Mouse (Mus musculus) MEL (cell line): Measurements from ENCODE around the gene AC170998.1. TPM values are rescaled to one million over a fixed set of nuclear protein-coding genes. Genes with fewer than 3 reads are reported as not detected.

Experiments
- DNase-seq: peaks from one replicate; pipeline ENCODE4 v3.0.0; 2011; ENCODE audit warnings: low read depth, low spot score
- H3K27ac ChIP-seq: 2 replicates; pipeline ENCODE4 v1.5.1; 2012; ENCODE audit warnings: low read depth, mild to moderate bottlenecking, control low read depth, low read length, moderate library complexity; ENCODE audit not compliant: control insufficient read depth
- H3K27me3 ChIP-seq, 2 experiments: fragments of 150-350 bp in 1 of 2; sonication (generic) in 1 of 2; 2 replicates each; pipeline ENCODE4 v1.6.1; 2012; ENCODE audit warnings: low read length in 2 of 2, mild to moderate bottlenecking in 2 of 2, improper control_type of control experiment in 1 of 2, moderate library complexity in 1 of 2; ENCODE audit not compliant: insufficient read depth in 2 of 2, control insufficient read depth in 1 of 2
- H3K36me3 ChIP-seq, 2 experiments: 2 replicates each; pipeline ENCODE4 v1.6.1; 2012 to 2014; ENCODE audit warnings: low read length in 2 of 2, improper control_type of control experiment in 1 of 2, inconsistent platforms in 1 of 2, mild to moderate bottlenecking in 1 of 2; ENCODE audit not compliant: insufficient read depth in 2 of 2, control insufficient read depth in 1 of 2
- H3K4me1 ChIP-seq, 2 experiments: fragments of 150-350 bp in 1 of 2; sonication (generic) in 1 of 2; 2 replicates each; pipeline ENCODE4 v1.6.1; 2012; ENCODE audit warnings: low read length in 2 of 2, improper control_type of control experiment in 1 of 2, mild to moderate bottlenecking in 1 of 2; ENCODE audit not compliant: insufficient read depth in 2 of 2, control insufficient read depth in 1 of 2
- H3K4me3 ChIP-seq, 2 experiments: fragments of 150-350 bp in 1 of 2; sonication (generic) in 1 of 2; 2 replicates each; pipeline ENCODE4 v1.5.1; 2012; ENCODE audit warnings: low read depth in 2 of 2, low read length in 2 of 2, mild to moderate bottlenecking in 2 of 2, moderate library complexity in 2 of 2, control low read depth in 1 of 2, improper control_type of control experiment in 1 of 2; ENCODE audit not compliant: control insufficient read depth in 1 of 2, insufficient read depth in 1 of 2
- H3K79me2 ChIP-seq: 2 replicates; pipeline ENCODE4 v1.6.1; 2012; ENCODE audit warnings: mild to moderate bottlenecking, low read length, moderate library complexity; ENCODE audit not compliant: control insufficient read depth, poor library complexity, insufficient read depth
- H3K9ac ChIP-seq: 2 replicates; pipeline ENCODE4 v1.6.1; 2012; ENCODE audit warnings: low read depth, mild to moderate bottlenecking, control low read depth, low read length, moderate library complexity; ENCODE audit not compliant: control insufficient read depth, poor library complexity, severe bottlenecking
- H3K9me3 ChIP-seq: fragments of 150-350 bp; sonication (generic); replicated peaks from 2 replicates; pipeline ENCODE4 v1.6.1; 2012; ENCODE audit warnings: mild to moderate bottlenecking, low read length, improper control_type of control experiment, moderate library complexity; ENCODE audit not compliant: insufficient read depth
- CHD1 ChIP-seq: IDR thresholded peaks from 2 replicates; pipeline ENCODE4 v1.6.1; 2012; ENCODE audit warnings: low read depth, mild to moderate bottlenecking, inconsistent platforms, low read length, improper control_type of control experiment
- CHD2 ChIP-seq: IDR thresholded peaks from 2 replicates; pipeline ENCODE4 v1.6.1; 2011; ENCODE audit warnings: low read length, improper control_type of control experiment
- CTCF ChIP-seq, 3 experiments: IDR thresholded peaks in 2 of 3; conservative IDR thresholded peaks in 1 of 3; 2 replicates each; pipeline ENCODE4 v1.5.1; 2011 to 2012; ENCODE audit warnings: low read length in 3 of 3, low read depth in 2 of 3, mild to moderate bottlenecking in 2 of 3, improper control_type of control experiment in 1 of 3, inconsistent platforms in 1 of 3, mixed read lengths in 1 of 3, moderate library complexity in 1 of 3; ENCODE audit not compliant: control insufficient read depth in 1 of 3, insufficient read depth in 1 of 3, poor library complexity in 1 of 3, severe bottlenecking in 1 of 3
- ELF1 ChIP-seq: IDR thresholded peaks from 2 replicates; pipeline ENCODE4 v1.6.1; 2014; ENCODE audit warnings: low read depth, mild to moderate bottlenecking, inconsistent platforms, low read length, improper control_type of control experiment, moderate library complexity
- GABPA ChIP-seq: IDR thresholded peaks from 2 replicates; pipeline ENCODE4 v1.6.1; 2012; ENCODE audit warnings: low read depth, mild to moderate bottlenecking, inconsistent platforms, low read length, improper control_type of control experiment, moderate library complexity
- HCFC1 ChIP-seq: IDR thresholded peaks from 2 replicates; pipeline ENCODE4 v1.6.1; 2012; ENCODE audit warnings: low read depth, mild to moderate bottlenecking, inconsistent platforms, low read length, improper control_type of control experiment, moderate library complexity
- JUND ChIP-seq: IDR thresholded peaks from 2 replicates; pipeline ENCODE4 v1.6.1; 2011; ENCODE audit warnings: low read depth, mild to moderate bottlenecking, improper control_type of control experiment, low read length
- MAX ChIP-seq: IDR thresholded peaks from 2 replicates; pipeline ENCODE4 v1.6.1; 2011; ENCODE audit warnings: low read length, improper control_type of control experiment
- MXI1 ChIP-seq: IDR thresholded peaks from 2 replicates; pipeline ENCODE4 v1.6.1; 2011; ENCODE audit warnings: mild to moderate bottlenecking, low read depth, low read length, improper control_type of control experiment
- MYB ChIP-seq: IDR thresholded peaks from 2 replicates; pipeline ENCODE4 v1.6.1; 2011; ENCODE audit warnings: mild to moderate bottlenecking, low read depth, low read length, improper control_type of control experiment
- MYC ChIP-seq: IDR thresholded peaks from 2 replicates; pipeline ENCODE4 v1.6.1; 2011; ENCODE audit warnings: low read depth, mild to moderate bottlenecking, low read length, improper control_type of control experiment, moderate library complexity
- NELFE ChIP-seq: IDR thresholded peaks from 2 replicates; pipeline ENCODE4 v1.6.1; 2011; ENCODE audit warnings: low read depth, low read length, improper control_type of control experiment
- NRF1 ChIP-seq: IDR thresholded peaks from 2 replicates; pipeline ENCODE4 v1.6.1; 2014; ENCODE audit warnings: low read depth, mild to moderate bottlenecking, inconsistent platforms, low read length, improper control_type of control experiment, moderate library complexity; ENCODE audit not compliant: poor library complexity, insufficient read depth, severe bottlenecking
- POLR2AphosphoS2 ChIP-seq: IDR thresholded peaks from 2 replicates; pipeline ENCODE4 v1.6.1; 2011; ENCODE audit warnings: low read length, improper control_type of control experiment
- RAD21 ChIP-seq: IDR thresholded peaks from 2 replicates; pipeline ENCODE4 v1.6.1; 2011; ENCODE audit warnings: mild to moderate bottlenecking, low read depth, low read length, improper control_type of control experiment
- RCOR1 ChIP-seq: IDR thresholded peaks from 2 replicates; pipeline ENCODE4 v1.6.1; 2012; ENCODE audit warnings: low read depth, mild to moderate bottlenecking, inconsistent platforms, low read length, improper control_type of control experiment
- TAL1 ChIP-seq: IDR thresholded peaks from 2 replicates; pipeline ENCODE4 v1.6.1; 2012; ENCODE audit warnings: mild to moderate bottlenecking, inconsistent platforms, low read length, moderate library complexity, mixed read lengths
- TCF12 ChIP-seq: IDR thresholded peaks from 2 replicates; pipeline ENCODE4 v1.6.1; 2014; ENCODE audit warnings: low read depth, mild to moderate bottlenecking, inconsistent platforms, low read length, improper control_type of control experiment, moderate library complexity
- USF1 ChIP-seq: IDR thresholded peaks from 2 replicates; pipeline ENCODE4 v1.6.1; 2014; ENCODE audit warnings: low read depth, mild to moderate bottlenecking, inconsistent platforms, low read length, improper control_type of control experiment, moderate library complexity
- ZC3H11A ChIP-seq: IDR thresholded peaks from 2 replicates; pipeline ENCODE4 v1.6.1; 2012; ENCODE audit warnings: low read depth, mild to moderate bottlenecking, inconsistent platforms, low read length, improper control_type of control experiment
- ZKSCAN1 ChIP-seq: IDR thresholded peaks from 2 replicates; pipeline ENCODE4 v1.6.1; 2012; ENCODE audit warnings: low read depth, mild to moderate bottlenecking, inconsistent platforms, low read length, improper control_type of control experiment, moderate library complexity
- polyA plus RNA-seq, 2 experiments: library from polyadenylated mRNA; stranded (reverse) in 1 of 2; unstranded in 1 of 2; fragments of >175 nt in 1 of 2; fragments of >200 nt in 1 of 2; gene quantifications; 2 replicates each; pipeline versions ENCODE4 v1.2.1 to v1.2.4; 2012; ENCODE audit warnings: low replicate concordance in 2 of 2, low read depth in 1 of 2; ENCODE audit not compliant: insufficient read length in 2 of 2, insufficient read depth in 1 of 2, missing spikeins in 1 of 2
- total RNA-seq: library from RNA; depleted of rRNA; stranded (reverse); fragments of 300-350 nt; gene quantifications from 2 replicates; pipeline ENCODE4 v1.2.3, GENCODE M21; 2012

Gene AC170998.1
- total and polyA plus RNA-seq, 3 experiments = 0.42 TPM; not detected in 1

- H3K9me3 ChIP-seq = no peaks in the 10 kb centered on the region
- no peak overlapping the region for H3K27ac ChIP-seq
- no peak overlapping the region for H3K4me3 ChIP-seq
- H3K27me3 ChIP-seq = no peaks in the 10 kb centered on the region
- no peak for DNase-seq
- H3K4me1 ChIP-seq = peaks cover 0 to 10% of the 10 kb centered on the region in 2 experiments; a peak in 3 of 4 replicates
- TF ChIP-seq TCF12 = no peak
- no peak for TF ChIP-seq GABPA
- TF ChIP-seq RCOR1 = no peak
- no peak for TF ChIP-seq USF1
- no peak for TF ChIP-seq NELFE
- TF ChIP-seq CHD1 = no peak
- TF ChIP-seq ZKSCAN1 = no peak
- TF ChIP-seq MYB = no peak
- no peak for TF ChIP-seq TAL1
- no peak for TF ChIP-seq HCFC1
- TF ChIP-seq RAD21 = no peak
- TF ChIP-seq CHD2 = no peak
- TF ChIP-seq, all 39 proteins: peak for 0
- Histone ChIP-seq H3K79me2 (no peaks in the 10 kb centered on the region), H3K36me3 (peaks cover 4 to 8% of the 10 kb centered on the region in 2 experiments), H3K9ac (no peak overlapping the region)
These were observed 19.9 kb downstream of the AC170998.1 start for GRCm38 (mm10) chr17:28745773-28746172.

GRCm38 (mm10) chr17:28748001-28748400 lies 22.1 kb downstream of the AC170998.1 start:
- H3K9ac ChIP-seq = no peak overlapping the region
- H3K4me3 ChIP-seq = no peak overlapping the region
- no peak for DNase-seq
- TF ChIP-seq MYC (no peak), TCF12 (no peak), ZKSCAN1 (no peak), NRF1 (no peak), MXI1 (no peak), POLR2AphosphoS2 (no peak), MAX (no peak), ELF1 (no peak), JUND (no peak), CHD2 (no peak), MYB (no peak), ZC3H11A (no peak), CTCF (IDR thresholded peaks at IDR 0.05 in 2 of 3, conservative IDR thresholded peaks at IDR 0.05 in 1 of 3; ENCODE audit: control insufficient read depth in 1 of 3, insufficient read depth in 1 of 3, low read depth in 2 of 3, low read length in 3 of 3, poor library complexity in 1 of 3, severe bottlenecking in 1 of 3) (no peak), GABPA (no peak), HCFC1 (no peak)
- TF ChIP-seq, all 39 proteins: peak for 0
- Histone ChIP-seq H3K27me3 (no peaks in the 10 kb centered on the region), H3K4me1 (peaks cover 0 to 13% of the 10 kb centered on the region in 2 experiments; a peak in 3 of 4 replicates), H3K79me2 (no peaks in the 10 kb centered on the region), H3K9me3 (no peaks in the 10 kb centered on the region), H3K27ac (no peak overlapping the region), H3K36me3 (peaks cover 4 to 10% of the 10 kb centered on the region in 2 experiments)
